Comparison of ENCODE assay signal across 24 mouse cellular contexts in genomic region chr3:81931695-81932094, GRCm38 (mm10). TPM values are rescaled to one million over a fixed set of nuclear protein-coding genes. Genes with fewer than 3 reads are reported as not detected.
DNase-seq lines count a peak whose midpoint lies in the region; ATAC-seq and TF ChIP-seq lines count a peak whose summit lies in the region.
"Had no signal": no experiment of that assay in that cellular context is flagged by ENCODE, and none has a peak within 500 bp of the region (broad histone marks: within the 10 kb centered on the region; RNA-seq: fewer than 3 reads in every experiment).

No protein-coding gene starts in this region.

- ATAC-seq in forebrain, postnatal 0 days = no peak
- no peak for ATAC-seq in forebrain, embryonic 14.5 days
- no peak for ATAC-seq in lung, postnatal 0 days
- ATAC-seq in kidney, embryonic 15.5 days (replicated peaks; ENCODE audit: low FRiP score) = no peak

- peaks cover 3% of the 10 kb centered on the region; the same call in 1 of the 2 replicates for H3K4me1 ChIP-seq in forebrain, postnatal 0 days (ENCODE audit: insufficient read depth)
- H3K4me1 ChIP-seq in forebrain, embryonic 14.5 days (ENCODE audit: control insufficient read depth, insufficient read depth, low read length) = peaks cover 2% of the 10 kb centered on the region; the same call in 1 of the 2 replicates
- peaks cover 3% of the 10 kb centered on the region; the same call in 1 of the 2 replicates for H3K4me1 ChIP-seq in lung, postnatal 0 days (ENCODE audit: insufficient read depth, low read depth, low read length)
- H3K4me1 ChIP-seq in lung, adult 2 months (ENCODE audit: control insufficient read depth, insufficient read depth, low read length) = peaks cover 5% of the 10 kb centered on the region; the same call in 1 of the 2 replicates
- peaks cover 9 to 68% of the 10 kb centered on the region in 2 experiments for H3K4me1 ChIP-seq in CH12.LX (ENCODE audit: control insufficient read depth in 1 of 2, insufficient read depth in 2 of 2)
- H3K4me1 ChIP-seq in kidney, embryonic 15.5 days = 0 out of 2 replicates have a peak, but pooled peaks cover 6% of the 10 kb centered on the region
- H3K4me1 ChIP-seq: embryonic facial prominence, embryonic 12.5 days had no signal

- TF ChIP-seq EP300 in lung, postnatal 0 days (IDR thresholded peaks at IDR 0.05) = no peak
- TF ChIP-seq EP300 in CH12.LX (IDR thresholded peaks at IDR 0.05; ENCODE audit: low read length) = no peak

- no peak for TF ChIP-seq CTCF in forebrain, postnatal 0 days (IDR thresholded peaks at IDR 0.05; ENCODE audit: low read depth)
- no peak for TF ChIP-seq CTCF in lung, postnatal 0 days (IDR thresholded peaks at IDR 0.05)
- no peak for TF ChIP-seq CTCF in lung, adult 2 months (IDR thresholded peaks at IDR 0.05; ENCODE audit: insufficient read depth, low read length)
- TF ChIP-seq CTCF in CH12.LX (conservative IDR thresholded peaks at IDR 0.05 in 1 of 2, IDR thresholded peaks at IDR 0.05 in 1 of 2; ENCODE audit: low read depth in 2 of 2, low read length in 2 of 2) = no peak

- H3ac ChIP-seq in myocyte (ENCODE audit: control insufficient read depth, insufficient read length) = no peak overlapping the region

- no peak for TF ChIP-seq RAD21 in CH12.LX (IDR thresholded peaks at IDR 0.05; ENCODE audit: low read depth, low read length)

- dilution Hi-C loops in CH12.LX (cut with MboI; ENCODE audit: extremely low pct_ligation_motif_present, extremely low pct_unique_long_range_greater_than_20kb, low sequenced_read_pairs) = no loop called here

- no peak for TF ChIP-seq POLR2A in lung, adult 2 months (IDR thresholded peaks at IDR 0.05; ENCODE audit: borderline replicate concordance, extremely low read depth, low read depth, low read length)
- TF ChIP-seq POLR2A in CH12.LX (IDR thresholded peaks at IDR 0.05; ENCODE audit: low read depth, low read length) (no peak), myocyte (IDR thresholded peaks at IDR 0.05; ENCODE audit: insufficient read length, low read depth) (no peak)

- 61% methylated on average over 3 of the region's 3 CpGs for WGBS in forebrain, postnatal 0 days
- WGBS in forebrain, embryonic 14.5 days = 75% methylated on average over 3 of the region's 3 CpGs
- WGBS in lung, postnatal 0 days = 65% methylated on average over 3 of the region's 3 CpGs
- WGBS in lung, adult 2 months = 54% methylated on average over 3 of the region's 3 CpGs
- 66% methylated on average over 3 of the region's 3 CpGs for WGBS in kidney, embryonic 15.5 days

- H3K27me3 ChIP-seq in forebrain, postnatal 0 days (ENCODE audit: insufficient read depth, low read length) = no peaks in the 10 kb centered on the region
- H3K27me3 ChIP-seq in forebrain, embryonic 14.5 days (replicated peaks; ENCODE audit: control insufficient read depth, insufficient read depth, low read length) = no peaks in the 10 kb centered on the region
- H3K27me3 ChIP-seq in lung, postnatal 0 days (replicated peaks; ENCODE audit: insufficient read depth, low read length) = no peaks in the 10 kb centered on the region
- no peaks in the 10 kb centered on the region for H3K27me3 ChIP-seq in CH12.LX (replicated peaks)
- H3K27me3 ChIP-seq in myocyte (ENCODE audit: control insufficient read depth, insufficient read depth, insufficient read length) = no peaks in the 10 kb centered on the region
- H3K27me3 ChIP-seq in kidney, embryonic 15.5 days = no peaks in the 10 kb centered on the region
- H3K27me3 ChIP-seq: embryonic facial prominence, embryonic 12.5 days; liver, embryonic 15.5 days; megakaryocyte, embryonic 14.5 days; midbrain, embryonic 15.5 days had no signal

- no peak overlapping the region for H3K27ac ChIP-seq in forebrain, postnatal 0 days (ENCODE audit: low read depth, low read length)
- H3K27ac ChIP-seq in forebrain, embryonic 14.5 days (ENCODE audit: low read depth, low read length) = no peak overlapping the region
- H3K27ac ChIP-seq in lung, postnatal 0 days (ENCODE audit: low read length) = peak overlapping the region; percentile 97; the same call in 1 of the 2 replicates
- H3K27ac ChIP-seq in CH12.LX (ENCODE audit: insufficient read depth, low read depth) = peak overlapping the region; percentile 55; the same call in 1 of the 2 replicates
- H3K27ac ChIP-seq in kidney, embryonic 15.5 days = no peak overlapping the region
- H3K27ac ChIP-seq: embryonic facial prominence, embryonic 12.5 days had no signal

- no peak overlapping the region for H3K4me3 ChIP-seq in forebrain, postnatal 0 days (ENCODE audit: low read depth, low read length)
- H3K4me3 ChIP-seq in forebrain, embryonic 14.5 days (ENCODE audit: low read depth, low read length) = no peak overlapping the region
- no peak overlapping the region for H3K4me3 ChIP-seq in lung, postnatal 0 days (ENCODE audit: low read depth, low read length)
- no peak overlapping the region for H3K4me3 ChIP-seq in lung, adult 2 months (replicated peaks; ENCODE audit: extremely low read depth, low read depth, low read length)
- H3K4me3 ChIP-seq in CH12.LX (replicated peaks in 1 of 3; ENCODE audit: low read depth in 2 of 3, low read length in 2 of 3, poor library complexity in 1 of 3) (no peak overlapping the region), myocyte (peak overlapping the region; percentile 40)
- H3K4me3 ChIP-seq in kidney, embryonic 15.5 days (replicated peaks) = no peak overlapping the region

- H3K9me3 ChIP-seq in forebrain, postnatal 0 days (ENCODE audit: low read length) = no peaks in the 10 kb centered on the region
- H3K9me3 ChIP-seq in forebrain, embryonic 14.5 days (replicated peaks; ENCODE audit: control insufficient read depth, low read length) = no peaks in the 10 kb centered on the region
- H3K9me3 ChIP-seq in lung, postnatal 0 days (ENCODE audit: low read length) = no peaks in the 10 kb centered on the region
- H3K9me3 ChIP-seq in CH12.LX (replicated peaks; ENCODE audit: low read length) = no peaks in the 10 kb centered on the region
- no peaks in the 10 kb centered on the region for H3K9me3 ChIP-seq in kidney, embryonic 15.5 days (replicated peaks)
- H3K9me3 ChIP-seq: embryonic facial prominence, embryonic 12.5 days; liver, embryonic 15.5 days; megakaryocyte, embryonic 14.5 days; midbrain, embryonic 15.5 days had no signal

- peaks cover 13% of the 10 kb centered on the region; the same call in 1 of the 2 replicates for H3K79me2 ChIP-seq in CH12.LX (replicated peaks; ENCODE audit: control insufficient read depth, extremely low read depth, insufficient read depth, poor library complexity, severe bottlenecking)
- H3K79me2 ChIP-seq in myocyte (ENCODE audit: control insufficient read depth, insufficient read depth) = no peaks in the 10 kb centered on the region

- in situ Hi-C loops in CH12.LX (cut with MboI; ENCODE audit: low pct_ligation_motif_present, low pct_unique_long_range_greater_than_20kb, low sequenced_read_pairs) = no loop called here

- H3K36me3 ChIP-seq in forebrain, postnatal 0 days (ENCODE audit: insufficient read depth) = no peaks in the 10 kb centered on the region
- no peaks in the 10 kb centered on the region for H3K36me3 ChIP-seq in forebrain, embryonic 14.5 days (ENCODE audit: control insufficient read depth, insufficient read depth, low read length)
- no peaks in the 10 kb centered on the region for H3K36me3 ChIP-seq in lung, postnatal 0 days (ENCODE audit: insufficient read depth, low read length)
- H3K36me3 ChIP-seq in CH12.LX (replicated peaks in 1 of 2; ENCODE audit: control insufficient read depth in 1 of 2, insufficient read depth in 1 of 2, low read length in 1 of 2) (peaks cover 0 to 10% of the 10 kb centered on the region in 2 experiments), myocyte (ENCODE audit: control insufficient read depth, insufficient read depth) (no peaks in the 10 kb centered on the region)
- H3K36me3 ChIP-seq in kidney, embryonic 15.5 days = no peaks in the 10 kb centered on the region
- H3K36me3 ChIP-seq: embryonic facial prominence, embryonic 12.5 days; liver, embryonic 15.5 days; midbrain, embryonic 15.5 days had no signal

- no peak for DNase-seq in forebrain, postnatal 0 days
- no peak for DNase-seq in forebrain, embryonic 14.5 days (ENCODE audit: low spot score)
- DNase-seq in lung, postnatal 0 days (ENCODE audit: low spot score) = no peak
- no peak for DNase-seq in lung, adult 2 months
- no peak for DNase-seq in CH12.LX (ENCODE audit: extremely low read depth)
- DNase-seq in adrenal gland, postnatal 14 days = no peak

- H3K4me2 ChIP-seq in forebrain, postnatal 0 days (ENCODE audit: low read depth) = 0 out of 2 replicates have a peak overlapping the region, but pooled peaks have one; percentile 66
- no peak overlapping the region for H3K4me2 ChIP-seq in forebrain, embryonic 14.5 days (ENCODE audit: low read length)
- peak overlapping the region; percentile 45; the same call in 1 of the 2 replicates for H3K4me2 ChIP-seq in lung, postnatal 0 days (replicated peaks; ENCODE audit: low read depth, low read length)
- H3K4me2 ChIP-seq in CH12.LX (ENCODE audit: insufficient read depth, low read depth, poor library complexity, severe bottlenecking) (peak overlapping the region; percentile 82), myocyte (ENCODE audit: low read depth) (peak overlapping the region; percentile 72)
- H3K4me2 ChIP-seq in kidney, embryonic 15.5 days = no peak overlapping the region

- 0 out of 2 replicates have a peak overlapping the region, but pooled peaks have one; percentile 75 for H3K9ac ChIP-seq in forebrain, postnatal 0 days
- no peak overlapping the region for H3K9ac ChIP-seq in forebrain, embryonic 14.5 days (ENCODE audit: low read length)
- H3K9ac ChIP-seq in lung, postnatal 0 days (replicated peaks; ENCODE audit: low read depth) = no peak overlapping the region
- peak overlapping the region; percentile 100 for H3K9ac ChIP-seq in CH12.LX (ENCODE audit: insufficient read depth, low read depth)
- H3K9ac ChIP-seq in kidney, embryonic 15.5 days = no peak overlapping the region

RNA-seq across cellular contexts. Expression of gene Ctso, which starts 0.7 kb away (rescaled TPM):
- total RNA-seq in forebrain, postnatal 0 days (2014; rRNA removed) = 6.1 and 9.2 TPM in 2 replicates
- polyA plus RNA-seq in forebrain, postnatal 0 days (2015; fragmentation: Nextera tagmentation; extraction: Ambion mirVana) = 11.8 and 13.6 TPM in 2 replicates
- polyA plus RNA-seq in forebrain, embryonic 14.5 days (2014; fragmentation: Nextera tagmentation; extraction: Ambion mirVana) = 8.9 and 9.0 TPM in 2 replicates
- polyA plus RNA-seq in lung, postnatal 0 days (2015; fragmentation: Nextera tagmentation; extraction: Ambion mirVana) = 38.6 and 41.7 TPM in 2 replicates
- 9.5 and 16.7 TPM in 2 replicates for polyA plus RNA-seq in lung, adult 2 months (2012; rRNA removed)
- total RNA-seq in CH12.LX (2012; rRNA removed) (20.2 and 21.1 TPM in 2 replicates), CH12.LX (2014; rRNA removed) (41.7 and 42.9 TPM in 2 replicates)
- polyA plus RNA-seq in CH12.LX (2012; ENCODE audit: insufficient read length, low read depth) (37.4 and 39.2 TPM in 2 replicates), myocyte (2012; fragmentation: generic; extraction: Trizol) (2.9 TPM)
- polyA plus RNA-seq in kidney, embryonic 15.5 days (2015; fragmentation: Nextera tagmentation; extraction: Ambion mirVana) = 13.8 and 14.2 TPM in 2 replicates
- total RNA-seq in adrenal gland, postnatal 14 days (2021) = 39.4 and 40.7 TPM in 2 replicates

RNA-seq across cellular contexts. Expression of gene Tdo2, which starts 44.3 kb away (rescaled TPM):
- total RNA-seq in forebrain, postnatal 0 days (2014; rRNA removed) = 0.14 and 0.31 TPM in 2 replicates
- 1.4 and 1.6 TPM in 2 replicates for polyA plus RNA-seq in forebrain, postnatal 0 days (2015; fragmentation: Nextera tagmentation; extraction: Ambion mirVana)
- 0.71 and 1.5 TPM in 2 replicates for polyA plus RNA-seq in forebrain, embryonic 14.5 days (2014; fragmentation: Nextera tagmentation; extraction: Ambion mirVana)
- polyA plus RNA-seq in lung, postnatal 0 days (2015; fragmentation: Nextera tagmentation; extraction: Ambion mirVana) = 0.76 and 1.8 TPM in 2 replicates
- polyA plus RNA-seq in lung, adult 2 months (2012; rRNA removed) = 0.52 and 0.60 TPM in 2 replicates
- total RNA-seq in CH12.LX (2012; rRNA removed) = not detected in 2 replicates
- not detected in 2 replicates for total RNA-seq in CH12.LX (2014; rRNA removed)
- polyA plus RNA-seq in CH12.LX (2012; ENCODE audit: insufficient read length, low read depth) = 0.41 and 0.86 TPM in 2 replicates
- not detected for polyA plus RNA-seq in myocyte (2012; fragmentation: generic; extraction: Trizol)
- 0.09 and 0.19 TPM in 2 replicates for polyA plus RNA-seq in kidney, embryonic 15.5 days (2015; fragmentation: Nextera tagmentation; extraction: Ambion mirVana)
- 5.4 and 103 TPM in 2 replicates for total RNA-seq in adrenal gland, postnatal 14 days (2021)
- total RNA-seq: gastrocnemius, postnatal 14 days; heart, adult 2 months; heart, postnatal 4 days had no signal
- polyA plus RNA-seq: C2C12; heart, adult 2 months; liver, embryonic 15.5 days; midbrain, embryonic 15.5 days had no signal

RNA-seq across cellular contexts. Expression of gene Asic5, which starts 50.4 kb away (rescaled TPM):
- 0.15 TPM in 1 of 2 replicates, not detected in the other for total RNA-seq in forebrain, postnatal 0 days (2014; rRNA removed)
- not detected in 2 replicates for polyA plus RNA-seq in forebrain, postnatal 0 days (2015; fragmentation: Nextera tagmentation; extraction: Ambion mirVana)
- polyA plus RNA-seq in forebrain, embryonic 14.5 days (2014; fragmentation: Nextera tagmentation; extraction: Ambion mirVana) = not detected in 2 replicates
- 0.12 TPM in 1 of 2 replicates, not detected in the other for polyA plus RNA-seq in lung, postnatal 0 days (2015; fragmentation: Nextera tagmentation; extraction: Ambion mirVana)
- not detected in 2 replicates for polyA plus RNA-seq in lung, adult 2 months (2012; rRNA removed)
- not detected in 2 replicates for total RNA-seq in CH12.LX (2012; rRNA removed)
- not detected in 2 replicates for total RNA-seq in CH12.LX (2014; rRNA removed)
- polyA plus RNA-seq in CH12.LX (2012; ENCODE audit: insufficient read length, low read depth) = not detected in 2 replicates
- polyA plus RNA-seq in myocyte (2012; fragmentation: generic; extraction: Trizol) = not detected
- polyA plus RNA-seq in kidney, embryonic 15.5 days (2015; fragmentation: Nextera tagmentation; extraction: Ambion mirVana) = not detected in 2 replicates
- total RNA-seq in adrenal gland, postnatal 14 days (2021) = 2.0 TPM in 1 of 2 replicates, not detected in the other
- total RNA-seq: adrenal gland, adult 2 months; gastrocnemius, postnatal 14 days; heart, adult 2 months; heart, postnatal 4 days; layer of hippocampus, postnatal 25 days; left cerebral cortex, postnatal 25 days had no signal
- polyA plus RNA-seq: adrenal gland, adult 2 months; C2C12; cortical plate, adult 2 months; embryonic facial prominence, embryonic 12.5 days; frontal cortex, adult 2 months; heart, adult 2 months; heart, embryonic 14.5 days; limb, embryonic 14.5 days; liver, embryonic 15.5 days; midbrain, embryonic 15.5 days; neural tube, embryonic 14.5 days had no signal

Comparison
In these comparisons a context has a peak if more than half of its experiments do, and no peak if none do; other contexts are left out.
1. H3K4me2 ChIP-seq: peak in forebrain, postnatal 0 days (single experiment), lung, postnatal 0 days (single experiment), CH12.LX (single experiment) and myocyte (single experiment); none in forebrain, embryonic 14.5 days (single experiment) and kidney, embryonic 15.5 days (single experiment).
2. H3K9ac ChIP-seq: peak in forebrain, postnatal 0 days (single experiment) and CH12.LX (single experiment); none in forebrain, embryonic 14.5 days (single experiment), lung, postnatal 0 days (single experiment) and kidney, embryonic 15.5 days (single experiment).
3. H3K27ac ChIP-seq: peak in lung, postnatal 0 days (single experiment) and CH12.LX (single experiment); none in forebrain, postnatal 0 days (single experiment), forebrain, embryonic 14.5 days (single experiment) and kidney, embryonic 15.5 days (single experiment).